In the genomic region with DNA sequence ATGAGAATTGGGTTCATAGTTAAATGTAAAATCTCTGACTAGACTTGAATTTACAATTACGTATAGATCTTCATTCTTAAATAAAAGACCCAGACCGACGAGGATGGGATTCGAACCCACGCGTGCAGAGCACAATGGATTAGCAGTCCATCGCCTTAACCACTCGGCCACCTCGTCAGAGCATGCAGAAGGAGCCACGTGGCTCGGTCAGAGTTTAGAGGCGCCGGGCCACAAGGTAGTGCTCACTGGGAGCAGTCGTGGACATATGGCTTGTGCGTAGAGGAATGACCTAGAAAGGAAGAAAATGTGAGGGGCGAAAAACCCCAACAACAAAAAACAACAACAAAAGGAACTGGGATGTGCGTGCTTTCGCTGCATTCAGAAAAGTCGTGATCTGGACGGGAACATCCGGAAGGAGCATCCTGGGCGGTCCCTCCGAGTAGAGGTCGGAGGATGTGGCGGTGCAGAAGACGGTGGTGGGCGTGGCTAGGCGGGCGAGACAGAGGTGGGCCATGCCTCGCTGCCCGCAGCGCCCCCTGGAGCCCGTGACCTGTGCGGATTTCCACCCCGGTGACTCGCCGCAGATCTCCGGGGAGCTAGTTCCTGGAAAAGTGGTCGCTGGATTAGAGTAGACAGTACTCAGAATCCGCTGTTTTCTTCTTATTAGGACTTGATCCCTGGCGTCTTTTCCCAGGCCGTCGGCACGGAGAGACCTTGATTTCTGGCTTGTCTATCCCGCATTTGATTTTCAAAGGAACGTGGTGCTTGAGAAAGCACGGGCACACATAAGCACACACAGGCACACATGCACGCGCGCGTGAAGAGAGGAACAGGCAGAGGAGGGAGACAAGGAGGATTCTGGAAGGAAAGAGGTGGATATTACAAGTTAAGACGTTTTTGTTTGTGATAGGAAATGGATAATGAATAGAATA, we compare ENCODE assay signal across 8 mouse cellular contexts. TPM values are rescaled to one million over a fixed set of nuclear protein-coding genes. Genes with fewer than 3 reads are reported as not detected.
DNase-seq lines count a peak whose midpoint lies in the region; ATAC-seq and TF ChIP-seq lines count a peak whose summit lies in the region.

No protein-coding gene starts in this region.

- TF ChIP-seq CTCF in small intestine, adult 2 months (IDR thresholded peaks at IDR 0.05; ENCODE audit: extremely low read depth, insufficient read length, insufficient replicate concordance, low read depth, low read length), result peak; percentile 69

- peak; percentile 94 for DNase-seq in 3134 (ENCODE audit: extremely low read depth, insufficient read length, low spot score)
- DNase-seq in adrenal gland, postnatal 25 days, result peak; percentile 93
- DNase-seq in heart, adult 18-20 months, result peak; percentile 91 to 93
- DNase-seq in kidney, adult 18-20 months, result peak; percentile 87
- peak; percentile 98 for DNase-seq in limb, embryonic 11.5 days (ENCODE audit: low spot score)

- peak; percentile 91 for ATAC-seq in embryonic facial prominence, embryonic 12.5 days (ENCODE audit: insufficient number of reproducible peaks, insufficient read depth, low FRiP score, low TSS enrichment)
- peak; percentile 92 for ATAC-seq in limb, embryonic 11.5 days (ENCODE audit: insufficient number of reproducible peaks, low FRiP score, low TSS enrichment, low read depth)
- peak; percentile 97 for ATAC-seq in midbrain, embryonic 13.5 days

- peak overlapping the region; percentile 61; the same call in 1 of the 2 replicates for H3K9ac ChIP-seq in embryonic facial prominence, embryonic 12.5 days
- H3K9ac ChIP-seq in limb, embryonic 11.5 days (ENCODE audit: low read length), result peak overlapping the region; percentile 45; the same call in 1 of the 2 replicates
- H3K9ac ChIP-seq in midbrain, embryonic 13.5 days (replicated peaks), result peak overlapping the region; percentile 72

- H3K27ac ChIP-seq in embryonic facial prominence, embryonic 12.5 days, result peak overlapping the region; percentile 83
- H3K27ac ChIP-seq in limb, embryonic 11.5 days (replicated peaks; ENCODE audit: low read depth, low read length), result peak overlapping the region; percentile 76
- peak overlapping the region; percentile 84 for H3K27ac ChIP-seq in midbrain, embryonic 13.5 days
- peak overlapping the region; percentile 30 for H3K27ac ChIP-seq in small intestine, adult 2 months (ENCODE audit: insufficient read depth, low read depth, low read length)

- no peak for TF ChIP-seq POLR2A in small intestine, adult 2 months (IDR thresholded peaks at IDR 0.05; ENCODE audit: low read depth, low read length)

- WGBS in embryonic facial prominence, embryonic 12.5 days, result under 1% methylated on average over 52 of the region's 52 CpGs
- WGBS in limb, embryonic 11.5 days, result under 1% methylated on average over 52 of the region's 52 CpGs
- WGBS in midbrain, embryonic 13.5 days, result under 1% methylated on average over 52 of the region's 52 CpGs
- WGBS in small intestine, adult 2 months, result under 1% methylated on average over 52 of the region's 52 CpGs

- peak overlapping the region; percentile 46 for H3K4me3 ChIP-seq in embryonic facial prominence, embryonic 12.5 days
- H3K4me3 ChIP-seq in limb, embryonic 11.5 days (ENCODE audit: low read depth, low read length), result peak overlapping the region; percentile 43
- H3K4me3 ChIP-seq in midbrain, embryonic 13.5 days (replicated peaks), result peak overlapping the region; percentile 48
- peak overlapping the region; percentile 54 for H3K4me3 ChIP-seq in small intestine, adult 2 months (ENCODE audit: low read depth, low read length)

- peaks cover 2% of the 10 kb centered on the region; the same call in 1 of the 2 replicates for H3K4me1 ChIP-seq in embryonic facial prominence, embryonic 12.5 days
- no peaks in the 10 kb centered on the region for H3K4me1 ChIP-seq in limb, embryonic 11.5 days (ENCODE audit: control insufficient read depth, insufficient read depth, low read length)
- no peaks in the 10 kb centered on the region for H3K4me1 ChIP-seq in midbrain, embryonic 13.5 days (replicated peaks)
- peaks cover 2% of the 10 kb centered on the region; the same call in 1 of the 2 replicates for H3K4me1 ChIP-seq in small intestine, adult 2 months (ENCODE audit: control insufficient read depth, insufficient read depth, insufficient read length, low read length)

- H3K9me3 ChIP-seq in embryonic facial prominence, embryonic 12.5 days, result no peaks in the 10 kb centered on the region
- H3K9me3 ChIP-seq in limb, embryonic 11.5 days (ENCODE audit: control insufficient read depth, low read length), result no peaks in the 10 kb centered on the region
- H3K9me3 ChIP-seq in midbrain, embryonic 13.5 days, result no peaks in the 10 kb centered on the region

- no peaks in the 10 kb centered on the region for H3K27me3 ChIP-seq in embryonic facial prominence, embryonic 12.5 days
- H3K27me3 ChIP-seq in limb, embryonic 11.5 days (ENCODE audit: control insufficient read depth, insufficient read depth, low read length), result no peaks in the 10 kb centered on the region
- no peaks in the 10 kb centered on the region for H3K27me3 ChIP-seq in midbrain, embryonic 13.5 days
- H3K27me3 ChIP-seq in small intestine, adult 2 months (ENCODE audit: control insufficient read depth, insufficient read depth, low read length), result no peaks in the 10 kb centered on the region

- H3K36me3 ChIP-seq in embryonic facial prominence, embryonic 12.5 days, result no peaks in the 10 kb centered on the region
- H3K36me3 ChIP-seq in limb, embryonic 11.5 days (ENCODE audit: control insufficient read depth, insufficient read depth, low read length), result no peaks in the 10 kb centered on the region
- no peaks in the 10 kb centered on the region for H3K36me3 ChIP-seq in midbrain, embryonic 13.5 days
- no peaks in the 10 kb centered on the region for H3K36me3 ChIP-seq in small intestine, adult 2 months (ENCODE audit: control insufficient read depth, insufficient read depth, low read length)

- peak overlapping the region; percentile 58 for H3K4me2 ChIP-seq in embryonic facial prominence, embryonic 12.5 days (replicated peaks)
- H3K4me2 ChIP-seq in limb, embryonic 11.5 days (ENCODE audit: low read depth, severe bottlenecking), result peak overlapping the region; percentile 50
- H3K4me2 ChIP-seq in midbrain, embryonic 13.5 days (replicated peaks), result peak overlapping the region; percentile 56

RNA-seq across cellular contexts. Expression of gene Hist1h2bj, which starts 7.8 kb away (rescaled TPM):
- 57.9 and 61.1 TPM in 2 replicates for total RNA-seq in adrenal gland, postnatal 25 days (2021)
- 15.2 and 17.7 TPM in 2 replicates for polyA plus RNA-seq in embryonic facial prominence, embryonic 12.5 days (2016; fragmentation: Nextera tagmentation; extraction: Ambion mirVana)
- 1 to 10 TPM; 2.8 to 6.2 TPM for total RNA-seq in heart, adult 18-20 months (2021)
- polyA plus RNA-seq in limb, embryonic 11.5 days (2014; fragmentation: Nextera tagmentation; extraction: Ambion mirVana), result 18.9 and 19.9 TPM in 2 replicates
- 7.6 and 8.3 TPM in 2 replicates for polyA plus RNA-seq in midbrain, embryonic 13.5 days (2015; fragmentation: Nextera tagmentation; extraction: Ambion mirVana)
- 16.9 and 21.2 TPM in 2 replicates for polyA plus RNA-seq in small intestine, adult 2 months (2012; rRNA removed)

RNA-seq across cellular contexts. Expression of gene Hist1h2ag, which starts 8.1 kb away (rescaled TPM):
- 50.6 and 64.7 TPM in 2 replicates for total RNA-seq in adrenal gland, postnatal 25 days (2021)
- 117 and 124 TPM in 2 replicates for polyA plus RNA-seq in embryonic facial prominence, embryonic 12.5 days (2016; fragmentation: Nextera tagmentation; extraction: Ambion mirVana)
- 10 to 100 TPM in 1 of 2 experiments, 1 to 10 TPM in 1; 7.7 to 10.8 TPM for total RNA-seq in heart, adult 18-20 months (2021)
- 75.3 and 79.2 TPM in 2 replicates for polyA plus RNA-seq in limb, embryonic 11.5 days (2014; fragmentation: Nextera tagmentation; extraction: Ambion mirVana)
- 17.7 and 21.2 TPM in 2 replicates for polyA plus RNA-seq in midbrain, embryonic 13.5 days (2015; fragmentation: Nextera tagmentation; extraction: Ambion mirVana)
- polyA plus RNA-seq in small intestine, adult 2 months (2012; rRNA removed), result 22.6 and 24.8 TPM in 2 replicates

RNA-seq across cellular contexts. Expression of gene Hist1h4i, which starts 9.7 kb away (rescaled TPM):
- 82.8 and 97.8 TPM in 2 replicates for total RNA-seq in adrenal gland, postnatal 25 days (2021)
- 26.8 and 29.2 TPM in 2 replicates for polyA plus RNA-seq in embryonic facial prominence, embryonic 12.5 days (2016; fragmentation: Nextera tagmentation; extraction: Ambion mirVana)
- total RNA-seq in heart, adult 18-20 months (2021), result 10 to 100 TPM; 15.0 to 20.2 TPM
- 29.4 and 30.2 TPM in 2 replicates for polyA plus RNA-seq in limb, embryonic 11.5 days (2014; fragmentation: Nextera tagmentation; extraction: Ambion mirVana)
- polyA plus RNA-seq in midbrain, embryonic 13.5 days (2015; fragmentation: Nextera tagmentation; extraction: Ambion mirVana), result 18.1 and 20.1 TPM in 2 replicates
- polyA plus RNA-seq in small intestine, adult 2 months (2012; rRNA removed), result 6.3 and 10.1 TPM in 2 replicates

RNA-seq across cellular contexts. Expression of gene Hist1h2bk, which starts 15.2 kb away (rescaled TPM):
- 121 and 135 TPM in 2 replicates for total RNA-seq in adrenal gland, postnatal 25 days (2021)
- polyA plus RNA-seq in embryonic facial prominence, embryonic 12.5 days (2016; fragmentation: Nextera tagmentation; extraction: Ambion mirVana), result 19.4 and 20.1 TPM in 2 replicates
- total RNA-seq in heart, adult 18-20 months (2021), result 10 to 100 TPM; 15.2 to 16.5 TPM
- 13.8 and 14.0 TPM in 2 replicates for polyA plus RNA-seq in limb, embryonic 11.5 days (2014; fragmentation: Nextera tagmentation; extraction: Ambion mirVana)
- polyA plus RNA-seq in midbrain, embryonic 13.5 days (2015; fragmentation: Nextera tagmentation; extraction: Ambion mirVana), result 4.0 and 5.5 TPM in 2 replicates
- 34.9 and 41.4 TPM in 2 replicates for polyA plus RNA-seq in small intestine, adult 2 months (2012; rRNA removed)

RNA-seq across cellular contexts. Expression of gene Hist1h2ah, which starts 15.5 kb away (rescaled TPM):
- 30.0 and 61.8 TPM in 2 replicates for total RNA-seq in adrenal gland, postnatal 25 days (2021)
- 8.0 and 8.3 TPM in 2 replicates for polyA plus RNA-seq in embryonic facial prominence, embryonic 12.5 days (2016; fragmentation: Nextera tagmentation; extraction: Ambion mirVana)
- 10 to 100 TPM; 10.9 to 12.6 TPM for total RNA-seq in heart, adult 18-20 months (2021)
- 5.5 and 22.0 TPM in 2 replicates for polyA plus RNA-seq in limb, embryonic 11.5 days (2014; fragmentation: Nextera tagmentation; extraction: Ambion mirVana)
- polyA plus RNA-seq in midbrain, embryonic 13.5 days (2015; fragmentation: Nextera tagmentation; extraction: Ambion mirVana), result 6.2 TPM in 1 of 2 replicates, not detected in the other
- polyA plus RNA-seq in small intestine, adult 2 months (2012; rRNA removed), result 106 and 238 TPM in 2 replicates

Comparison
In these comparisons a context has a peak if more than half of its experiments do, and no peak if none do; other contexts are left out.
1. Peak in every context shown above with its lines: DNase-seq, ATAC-seq, H3K4me3 ChIP-seq and H3K27ac ChIP-seq.
2. H3K27ac ChIP-seq: peak in every context shown above with its lines; median percentile 84 in midbrain, embryonic 13.5 days; 83 in embryonic facial prominence, embryonic 12.5 days; 76 in limb, embryonic 11.5 days; 30 in small intestine, adult 2 months.